Mouse (Mus musculus) liver, adult 2 months (tissue): ENCODE data around the gene Mettl8.

Experiments
- CTCF ChIP-seq: fragments of 200-500 bp; IDR thresholded peaks from 2 replicates; pipeline ENCODE4 v1.5.1; 2011; ENCODE audit warnings: low read depth, low read length, control low read depth
- POLR2A ChIP-seq: fragments of 200-500 bp; IDR thresholded peaks from 2 replicates; pipeline ENCODE4 v1.6.1; 2011; ENCODE audit warnings: low read length, control low read depth; ENCODE audit not compliant: insufficient read depth; ENCODE audit errors: extremely low read depth

GRCm38 (mm10) chr2:71055300-71056114 lies at the start of gene Mettl8, which contains the start of gene Dcaf17:
- TF ChIP-seq POLR2A (peak; percentile 69), CTCF (peak; percentile 51)
